ENCODE assay signal across 23 mouse cellular contexts in the genomic region with DNA sequence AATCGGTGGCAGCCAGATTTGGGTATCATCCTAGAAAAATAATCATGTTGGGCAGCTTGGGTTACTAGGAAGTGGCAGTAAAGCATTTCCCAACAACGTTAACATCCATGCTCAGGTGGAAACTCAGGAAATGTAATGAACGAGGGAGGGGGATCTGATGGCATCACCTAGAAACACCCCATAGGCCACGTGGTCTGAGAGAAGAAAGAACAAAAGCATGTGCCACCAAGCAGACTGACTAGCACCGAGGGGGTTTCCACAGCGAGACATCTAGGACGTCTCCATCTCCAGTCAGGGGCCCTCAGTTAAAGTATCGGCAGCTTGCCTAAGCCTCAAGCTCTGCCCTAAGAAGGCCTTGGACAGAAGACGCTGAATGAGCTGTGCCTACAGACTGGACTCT.
"Had no signal": no experiment of that assay in that cellular context is flagged by ENCODE, and none has a peak within 500 bp of the region (broad histone marks: within the 10 kb centered on the region; RNA-seq: fewer than 3 reads in every experiment).

No protein-coding gene starts in this region.

- DNase-seq: kidney, adult 2 months; kidney, postnatal 10 days; kidney, postnatal 36 days; left cerebral cortex, postnatal 4 days; lung, adult 18-20 months; lung, postnatal 10 days; lung, postnatal 4 days; midbrain, embryonic 14.5 days; right cerebral cortex, adult 18-20 months; right cerebral cortex, postnatal 14 days; right cerebral cortex, postnatal 4 days; thymus, adult 18-20 months; thymus, postnatal 36 days had no signal

- H3K27ac ChIP-seq: kidney, embryonic 15.5 days; limb, embryonic 12.5 days; limb, embryonic 15.5 days; liver, embryonic 14.5 days; lung, embryonic 15.5 days; neural tube, embryonic 12.5 days; neural tube, embryonic 15.5 days; stomach, embryonic 15.5 days had no signal

- H3K36me3 ChIP-seq: kidney, embryonic 15.5 days; limb, embryonic 12.5 days; limb, embryonic 15.5 days; lung, embryonic 15.5 days; neural tube, embryonic 12.5 days; neural tube, embryonic 15.5 days; stomach, embryonic 15.5 days had no signal

- H3K4me1 ChIP-seq: limb, embryonic 12.5 days; limb, embryonic 15.5 days; stomach, embryonic 15.5 days had no signal

- H3K9me3 ChIP-seq: kidney, embryonic 15.5 days; limb, embryonic 12.5 days; limb, embryonic 15.5 days; lung, embryonic 15.5 days; neural tube, embryonic 12.5 days; neural tube, embryonic 15.5 days; stomach, embryonic 15.5 days had no signal

- H3K4me2 ChIP-seq: kidney, embryonic 15.5 days; limb, embryonic 12.5 days; limb, embryonic 15.5 days; liver, embryonic 11.5 days; lung, embryonic 15.5 days; midbrain, embryonic 11.5 days; neural tube, embryonic 12.5 days; neural tube, embryonic 15.5 days; stomach, embryonic 15.5 days had no signal

- H3K27me3 ChIP-seq: kidney, embryonic 15.5 days; limb, embryonic 12.5 days; limb, embryonic 15.5 days; lung, embryonic 15.5 days; neural tube, embryonic 12.5 days; neural tube, embryonic 15.5 days; stomach, embryonic 15.5 days had no signal

- H3K4me3 ChIP-seq: kidney, embryonic 15.5 days; limb, embryonic 12.5 days; limb, embryonic 15.5 days; lung, embryonic 15.5 days; neural tube, embryonic 12.5 days; neural tube, embryonic 15.5 days; stomach, embryonic 15.5 days had no signal

- H3K9ac ChIP-seq: kidney, embryonic 15.5 days; limb, embryonic 12.5 days; limb, embryonic 15.5 days; liver, embryonic 14.5 days; lung, embryonic 15.5 days; neural tube, embryonic 12.5 days; neural tube, embryonic 15.5 days; stomach, embryonic 15.5 days had no signal
